Mouse (Mus musculus): ENCODE data around the gene Dst.

The Dst gene

DNA sequence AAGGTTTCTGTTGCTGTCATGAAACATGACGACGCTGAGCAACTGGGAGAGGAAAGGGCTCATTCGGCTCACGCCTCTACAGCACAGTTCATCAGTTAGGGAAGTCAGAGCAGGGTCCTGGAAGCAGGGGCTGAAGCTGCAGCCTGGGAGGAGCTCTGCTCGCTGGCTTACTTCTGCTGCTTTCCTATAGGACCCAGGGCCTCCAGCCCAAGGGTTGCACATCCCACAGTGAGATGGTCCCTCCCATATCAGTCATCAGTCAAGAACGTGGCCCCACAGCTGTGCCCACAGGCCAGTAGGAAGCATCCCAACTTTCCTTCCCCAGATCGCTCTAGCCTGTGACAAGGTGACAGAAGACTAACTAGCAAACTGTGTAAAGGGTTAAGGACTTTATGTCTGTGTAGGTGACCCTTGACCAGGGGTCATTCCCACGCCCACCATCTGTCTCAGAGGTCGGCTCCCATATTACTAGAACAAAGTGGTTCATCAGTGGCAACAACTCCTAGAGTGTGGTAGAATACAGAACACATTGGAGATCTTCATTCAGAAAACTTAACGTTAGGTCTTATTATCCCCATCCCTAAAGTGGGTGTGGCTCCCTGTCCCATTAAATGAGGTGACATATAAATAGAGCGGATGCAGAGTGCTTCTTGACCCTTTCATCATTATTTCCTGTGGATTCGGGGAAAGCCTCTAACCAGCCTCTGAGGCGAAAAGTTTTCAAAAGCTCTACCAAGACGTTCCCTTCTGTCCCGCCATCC lies 219.9 kb downstream of the Dst start:
- in situ Hi-C loops (cut with MboI; ENCODE audit: low pct_unique_long_range_greater_than_20kb in 1 of 2, low sequenced_read_pairs in 2 of 2, unreplicated experiment in 1 of 2): no loop called here

GRCm38 (mm10) chr1:34128796-34129195 lies 220.8 kb downstream of the Dst start:
- in situ Hi-C loops (cut with MboI; ENCODE audit: low pct_unique_long_range_greater_than_20kb in 1 of 2, low sequenced_read_pairs in 2 of 2, unreplicated experiment in 1 of 2): no loop called here

GRCm38 (mm10) chr1:34129691-34130090 lies 221.7 kb downstream of the Dst start:
- in situ Hi-C loops (cut with MboI; ENCODE audit: low pct_unique_long_range_greater_than_20kb in 1 of 2, low sequenced_read_pairs in 2 of 2, unreplicated experiment in 1 of 2): no loop called here

DNA sequence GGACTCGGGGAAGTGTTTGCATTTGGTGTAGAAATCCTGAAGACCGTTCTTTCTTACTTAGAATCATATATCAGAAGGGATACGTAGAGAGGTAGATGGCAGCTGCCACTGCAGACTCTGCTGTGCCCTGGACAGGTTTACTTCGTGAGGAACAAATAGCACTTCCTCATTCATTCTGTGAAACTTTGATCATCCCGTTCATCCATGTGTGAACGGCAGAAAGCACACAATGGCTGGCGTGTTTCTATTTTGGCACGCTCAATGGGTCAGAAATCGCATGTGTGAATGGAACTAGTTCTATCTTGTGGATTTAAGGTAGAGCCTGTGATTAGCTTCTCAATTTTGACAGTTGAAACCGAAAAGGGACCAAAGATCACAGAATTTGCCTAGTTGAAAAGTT lies 222.8 kb downstream of the Dst start:
- in situ Hi-C loops (cut with MboI; ENCODE audit: low pct_unique_long_range_greater_than_20kb in 1 of 2, low sequenced_read_pairs in 2 of 2, unreplicated experiment in 1 of 2): no loop called here

GRCm38 (mm10) chr1:34132875-34133274 lies 224.8 kb downstream of the Dst start:
- in situ Hi-C loops (cut with MboI; ENCODE audit: low pct_unique_long_range_greater_than_20kb in 1 of 2, low sequenced_read_pairs in 2 of 2, unreplicated experiment in 1 of 2): no loop called here

- in situ Hi-C loops (cut with MboI; ENCODE audit: low pct_unique_long_range_greater_than_20kb in 1 of 2, low sequenced_read_pairs in 2 of 2, unreplicated experiment in 1 of 2): no loop called here
Measured at GRCm38 (mm10) chr1:34135535-34135934, 227.5 kb downstream of the Dst start.

DNA sequence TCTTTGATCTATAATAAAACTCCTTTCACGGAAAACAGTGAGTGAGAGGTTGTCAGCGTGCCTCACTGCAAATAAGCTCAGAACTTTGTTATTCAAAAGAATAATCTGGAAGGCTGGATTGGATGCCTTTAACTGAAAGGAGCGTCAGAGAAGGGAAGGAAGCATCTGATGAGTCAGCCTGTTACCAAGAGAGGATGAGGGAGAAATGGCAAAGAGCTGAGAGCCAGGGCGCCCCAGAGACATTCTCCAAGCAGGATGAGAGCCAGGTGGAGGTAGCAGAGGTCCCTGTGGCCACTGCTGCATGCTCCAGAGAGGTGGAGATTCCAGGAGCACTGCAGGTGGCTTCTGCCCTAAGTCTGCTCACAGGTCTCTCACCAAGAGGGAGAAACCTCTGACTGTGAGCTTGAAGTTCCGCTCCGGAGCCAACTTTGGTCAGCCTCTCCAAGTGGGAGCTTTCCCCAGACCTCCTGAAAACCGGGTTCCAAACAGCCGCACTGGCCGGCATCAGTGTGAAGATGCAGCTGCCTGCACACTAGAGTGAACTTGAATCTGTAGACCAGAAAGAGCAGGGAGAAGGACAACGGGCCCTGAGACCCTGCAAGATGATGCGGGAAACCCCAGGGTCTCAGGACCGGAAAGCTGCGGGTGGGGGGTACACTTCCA lies 231.3 kb downstream of the Dst start:
- in situ Hi-C loops (cut with MboI; ENCODE audit: low pct_unique_long_range_greater_than_20kb in 1 of 2, low sequenced_read_pairs in 2 of 2, unreplicated experiment in 1 of 2): no loop called here

DNA sequence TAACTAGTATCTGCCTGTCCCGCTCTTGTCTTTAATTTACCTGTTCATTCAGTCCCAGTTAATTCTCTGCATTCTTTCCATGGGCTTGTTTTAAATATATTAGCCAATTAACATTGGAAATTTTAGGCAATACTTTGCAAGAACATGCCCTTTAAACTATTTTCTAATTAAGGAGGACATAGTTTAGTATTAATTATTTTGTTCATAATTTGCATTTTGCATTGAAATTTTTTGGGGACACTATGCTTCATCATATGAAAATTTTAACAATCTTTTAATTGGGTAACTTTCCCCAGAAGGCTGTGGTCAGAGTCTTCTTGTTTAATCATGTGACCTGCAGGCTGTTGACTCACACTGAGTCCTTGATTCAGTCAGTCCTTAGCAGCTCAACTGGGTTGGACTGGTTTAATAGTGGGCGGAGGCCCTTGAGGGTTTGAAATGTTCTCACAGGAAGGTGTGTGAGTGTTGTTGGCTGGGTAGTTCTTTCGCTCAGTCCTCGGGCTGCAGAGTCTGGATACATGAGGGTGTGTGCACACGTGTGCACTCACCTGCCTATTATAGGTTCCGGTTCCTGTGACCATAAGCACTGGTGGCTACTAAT lies 231.9 kb downstream of the Dst start:
- in situ Hi-C loops (cut with MboI; ENCODE audit: low pct_unique_long_range_greater_than_20kb in 1 of 2, low sequenced_read_pairs in 2 of 2, unreplicated experiment in 1 of 2): no loop called here

- in situ Hi-C loops (cut with MboI; ENCODE audit: low pct_unique_long_range_greater_than_20kb in 1 of 2, low sequenced_read_pairs in 2 of 2, unreplicated experiment in 1 of 2): no loop called here
Measured at GRCm38 (mm10) chr1:34140686-34141085, 232.7 kb downstream of the Dst start.

DNA sequence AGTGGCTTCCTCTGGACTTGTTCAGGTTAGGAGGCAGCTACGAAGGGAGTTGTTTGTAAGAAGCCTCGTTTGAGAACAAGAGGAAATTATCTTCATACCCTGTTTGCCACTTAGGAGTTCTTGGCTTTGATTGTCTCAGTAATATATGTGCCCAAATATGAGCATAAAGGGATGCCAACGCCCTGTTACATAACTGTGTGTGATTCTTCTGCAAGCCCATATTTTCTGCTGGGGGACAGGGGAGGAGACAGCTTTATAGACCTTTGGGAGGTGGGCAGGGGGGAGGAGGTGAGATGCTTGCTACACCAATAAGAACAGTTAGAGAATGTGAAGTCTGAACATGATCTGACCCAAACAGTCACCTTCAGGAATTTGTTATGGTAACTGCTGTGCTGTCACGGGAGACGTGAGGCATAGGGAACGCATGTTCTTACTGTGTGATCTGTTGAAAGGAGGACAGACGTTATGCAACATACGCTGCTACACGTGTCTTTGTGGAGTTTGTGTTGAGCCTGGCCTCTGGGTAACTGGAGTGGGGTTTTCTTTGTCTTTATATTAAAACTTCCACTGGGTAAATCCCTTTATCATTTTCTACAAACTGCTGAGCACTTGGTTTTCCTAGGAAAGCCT lies 235.0 kb downstream of the Dst start:
- in situ Hi-C loops (cut with MboI; ENCODE audit: low pct_unique_long_range_greater_than_20kb in 1 of 2, low sequenced_read_pairs in 2 of 2, unreplicated experiment in 1 of 2): no loop called here

DNA sequence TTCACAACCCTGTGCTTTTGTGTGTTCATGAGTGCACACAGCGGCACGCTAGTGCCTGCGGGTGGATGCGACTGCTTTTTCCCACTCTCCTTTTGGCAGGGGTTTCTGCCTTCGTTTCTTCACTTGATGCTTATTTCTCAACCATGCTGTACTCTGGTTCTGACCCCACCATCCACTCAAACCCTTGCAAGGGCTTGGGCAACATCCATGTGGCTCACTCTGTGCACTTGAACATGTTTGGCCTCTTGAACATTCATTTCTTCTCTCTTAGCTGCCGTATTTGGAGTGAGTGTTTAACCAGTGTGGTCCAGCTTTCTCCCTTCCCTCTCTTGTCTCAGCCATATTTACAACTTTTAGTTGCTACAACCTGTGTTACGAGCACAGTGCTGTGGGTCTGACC lies 236.8 kb downstream of the Dst start:
- in situ Hi-C loops (cut with MboI; ENCODE audit: low pct_unique_long_range_greater_than_20kb in 1 of 2, low sequenced_read_pairs in 2 of 2, unreplicated experiment in 1 of 2): no loop called here

- in situ Hi-C loops (cut with MboI; ENCODE audit: low pct_unique_long_range_greater_than_20kb in 1 of 2, low sequenced_read_pairs in 2 of 2, unreplicated experiment in 1 of 2): no loop called here
Measured at GRCm38 (mm10) chr1:34148039-34148438, 240.0 kb downstream of the Dst start.

DNA sequence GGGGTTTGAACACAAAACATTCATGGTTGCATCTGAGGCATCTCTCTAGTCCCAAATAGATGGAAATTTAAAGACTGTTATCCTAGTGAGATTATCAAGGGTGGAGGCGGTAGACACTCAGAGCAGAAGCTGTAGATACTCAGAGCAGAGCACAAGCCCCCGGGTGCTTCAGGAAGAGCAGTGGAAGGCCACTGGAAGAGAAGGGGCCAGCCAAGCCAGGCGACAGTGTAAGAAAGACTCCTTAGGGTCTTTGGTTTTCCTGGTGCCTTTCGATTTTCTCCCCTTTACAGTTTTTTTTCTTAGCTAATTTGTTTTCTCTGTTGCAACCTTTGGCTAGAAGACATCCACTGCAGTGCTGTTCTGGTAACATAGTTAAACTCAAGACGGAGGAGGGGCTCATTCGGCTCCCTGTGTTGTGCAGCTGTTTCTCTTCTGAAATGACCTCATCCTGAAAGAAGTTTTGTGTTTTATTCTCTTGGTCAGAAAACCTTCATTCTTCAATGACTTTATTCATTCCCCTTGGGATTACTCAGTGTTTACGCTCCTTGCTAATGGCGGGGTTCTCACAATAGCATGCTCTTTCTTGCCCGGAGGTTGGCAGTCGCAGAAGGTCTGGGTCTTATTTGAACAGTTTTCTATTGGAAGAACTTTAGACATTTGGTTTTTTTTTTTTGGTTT lies 242.5 kb downstream of the Dst start:
- in situ Hi-C loops (cut with MboI; ENCODE audit: low pct_unique_long_range_greater_than_20kb in 1 of 2, low sequenced_read_pairs in 2 of 2, unreplicated experiment in 1 of 2): no loop called here

GRCm38 (mm10) chr1:34152683-34153082 lies 244.7 kb downstream of the Dst start:
- in situ Hi-C loops (cut with MboI; ENCODE audit: low pct_unique_long_range_greater_than_20kb in 1 of 2, low sequenced_read_pairs in 2 of 2, unreplicated experiment in 1 of 2): no loop called here

DNA sequence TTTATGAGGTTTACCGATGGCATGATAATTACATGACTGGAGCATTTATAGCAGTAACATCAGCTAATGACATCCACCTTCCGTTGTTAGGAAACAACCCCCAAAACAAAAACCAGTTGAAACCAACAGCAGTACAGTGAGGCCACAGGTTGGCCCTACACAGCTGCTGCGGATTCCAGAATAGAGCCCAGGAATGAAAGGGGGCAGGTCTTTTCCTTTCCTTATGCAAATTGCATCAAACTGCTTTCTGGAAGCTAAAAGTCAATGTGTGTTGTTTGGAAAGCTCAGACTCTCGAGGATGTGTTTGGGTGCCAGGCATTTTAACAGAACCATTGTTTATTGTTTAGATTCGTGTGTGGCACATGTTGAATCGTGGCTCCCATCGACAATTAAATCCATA lies 248.0 kb downstream of the Dst start:
- in situ Hi-C loops (cut with MboI; ENCODE audit: low pct_unique_long_range_greater_than_20kb in 1 of 2, low sequenced_read_pairs in 2 of 2, unreplicated experiment in 1 of 2): no loop called here

- in situ Hi-C loops (cut with MboI; ENCODE audit: low pct_unique_long_range_greater_than_20kb in 1 of 2, low sequenced_read_pairs in 2 of 2, unreplicated experiment in 1 of 2): no loop called here
Measured at GRCm38 (mm10) chr1:34157702-34158101, 249.7 kb downstream of the Dst start.

DNA sequence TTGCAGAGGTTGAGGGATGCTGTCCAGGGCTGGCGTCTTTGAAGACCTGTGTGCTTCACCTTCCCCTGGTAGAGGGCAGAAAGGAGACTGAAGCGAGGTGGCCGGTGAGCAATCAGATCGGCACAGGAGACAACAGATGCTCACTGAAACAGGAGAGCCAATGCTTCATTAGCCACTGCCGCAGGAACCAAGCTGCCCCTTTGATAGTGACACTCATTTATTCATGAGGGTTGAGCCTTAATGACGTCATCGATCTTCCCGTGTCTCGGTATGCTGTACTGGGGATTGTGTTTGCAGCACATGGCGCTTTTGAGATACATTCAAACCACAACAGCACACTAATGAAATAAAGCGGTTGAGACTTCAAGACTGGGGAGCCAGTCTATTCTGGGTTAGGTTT lies 250.8 kb downstream of the Dst start:
- in situ Hi-C loops (cut with MboI; ENCODE audit: low pct_unique_long_range_greater_than_20kb in 1 of 2, low sequenced_read_pairs in 2 of 2, unreplicated experiment in 1 of 2): no loop called here

DNA sequence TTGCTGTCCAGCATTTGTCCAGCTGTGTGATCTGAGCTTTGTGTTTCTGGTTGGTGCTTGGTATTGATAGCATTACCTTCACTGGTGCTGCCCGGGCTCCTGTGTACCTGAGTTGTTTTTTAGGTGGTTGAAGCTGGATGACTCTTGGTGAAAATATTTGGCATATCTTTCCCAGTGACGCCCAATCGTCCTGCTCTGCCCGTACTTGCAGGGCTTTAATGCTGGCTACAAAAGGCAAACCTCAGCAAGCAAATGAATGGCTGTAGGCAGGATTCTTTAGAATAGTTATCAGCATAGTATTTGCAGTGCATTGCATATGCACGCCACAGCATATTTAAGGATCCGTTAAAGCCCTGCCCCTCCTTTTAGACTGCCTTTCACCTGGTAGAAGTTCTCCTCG lies 251.9 kb downstream of the Dst start:
- in situ Hi-C loops (cut with MboI; ENCODE audit: low pct_unique_long_range_greater_than_20kb in 1 of 2, low sequenced_read_pairs in 2 of 2, unreplicated experiment in 1 of 2): loop anchor here (10.0 kb wide), 1 partner anchor 155 kb away; no protein-coding TSS in a partner anchor

All from mouse embryonic stem cell (cell line).